Mouse (Mus musculus): ENCODE data around the gene Phldb2.

The Phldb2 gene

DNA sequence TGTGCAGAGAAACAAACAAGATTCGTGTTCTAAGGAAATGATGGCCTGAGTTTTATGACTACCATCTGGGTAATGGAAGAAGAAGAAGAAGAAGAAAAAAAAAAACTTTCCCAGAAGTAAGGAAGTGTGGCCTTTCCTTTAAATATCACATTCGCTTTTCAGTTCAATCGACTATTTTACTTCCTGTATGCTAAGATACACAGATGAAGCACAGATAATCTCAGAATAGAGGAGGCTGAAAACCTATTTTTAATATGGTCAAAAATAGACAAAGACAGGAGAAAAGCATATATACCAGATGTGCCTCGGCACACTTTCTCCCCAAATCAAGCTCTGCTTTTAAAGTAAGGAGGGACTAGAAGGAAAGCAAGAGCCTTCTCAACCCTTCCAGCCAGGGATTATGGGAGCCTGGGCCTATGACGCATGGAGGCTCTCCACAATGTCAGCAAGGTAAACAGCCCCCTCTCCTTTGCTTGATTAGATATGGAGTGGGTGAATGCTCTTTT, 158.2 kb downstream of the Phldb2 start:
- peak; percentile 13 for DNase-seq (ENCODE audit: low read depth, low spot score)

DNA sequence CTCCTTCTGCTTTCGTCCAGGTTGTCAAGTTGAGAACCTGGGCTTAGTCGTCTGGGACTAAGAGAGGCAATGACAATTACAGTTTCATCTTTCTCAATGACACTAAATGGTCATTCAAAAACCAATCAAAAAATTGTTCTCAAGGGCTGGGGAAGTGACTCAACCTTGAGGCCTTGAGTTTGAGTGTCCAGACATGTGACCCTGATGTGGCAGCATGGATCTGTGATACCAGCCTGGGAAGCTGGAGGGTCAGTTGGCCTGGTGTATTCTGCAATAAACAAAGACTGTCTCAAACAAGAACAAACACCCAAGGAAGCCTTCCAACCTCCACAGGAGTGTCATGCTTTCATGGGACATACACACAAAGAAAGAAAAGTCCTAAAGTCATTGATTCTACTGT, 160.6 kb downstream of the Phldb2 start:
- DNase-seq (ENCODE audit: low read depth, low spot score), result no peak

DNA sequence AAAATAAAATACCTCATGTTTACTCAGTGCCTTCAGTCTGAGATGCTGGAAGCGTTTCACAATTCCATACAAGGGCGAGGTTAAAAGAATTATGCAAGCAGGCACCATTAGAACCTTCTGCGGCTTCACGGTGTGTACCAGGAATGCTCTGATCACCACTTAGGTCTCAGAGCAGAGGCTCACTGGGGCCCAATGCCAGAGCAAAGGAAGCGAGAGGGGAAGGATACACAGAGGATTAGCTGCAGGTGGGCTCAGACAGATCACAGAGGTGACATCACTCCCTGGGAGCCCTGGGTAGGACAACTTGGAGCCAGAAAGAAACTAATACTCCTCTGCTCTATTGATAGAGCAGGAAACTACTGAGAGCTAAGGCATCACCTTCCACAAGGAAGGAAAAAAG, 162.1 kb downstream of the Phldb2 start:
- no peak for DNase-seq (ENCODE audit: low read depth, low spot score)

DNA sequence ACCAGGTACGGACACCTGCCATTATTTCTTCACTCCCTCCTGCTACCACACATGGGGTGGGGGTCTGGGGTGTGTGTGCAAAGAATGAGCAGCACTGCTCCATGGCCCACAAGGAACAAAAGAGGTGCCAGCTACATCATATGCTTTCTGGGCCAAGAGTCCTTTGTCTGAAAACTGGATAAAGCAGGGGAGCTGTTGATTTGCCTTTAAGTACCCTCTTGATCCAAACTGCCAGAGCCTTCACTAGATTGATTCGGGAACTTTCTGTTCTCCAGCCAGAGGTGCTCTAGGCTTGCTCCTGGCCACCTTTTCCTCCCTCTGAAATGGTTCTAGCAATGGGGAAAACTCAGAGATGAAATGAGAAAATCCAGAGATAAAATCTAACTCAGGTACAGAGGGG, 164.1 kb downstream of the Phldb2 start:
- DNase-seq (ENCODE audit: low read depth, low spot score), result no peak

DNA sequence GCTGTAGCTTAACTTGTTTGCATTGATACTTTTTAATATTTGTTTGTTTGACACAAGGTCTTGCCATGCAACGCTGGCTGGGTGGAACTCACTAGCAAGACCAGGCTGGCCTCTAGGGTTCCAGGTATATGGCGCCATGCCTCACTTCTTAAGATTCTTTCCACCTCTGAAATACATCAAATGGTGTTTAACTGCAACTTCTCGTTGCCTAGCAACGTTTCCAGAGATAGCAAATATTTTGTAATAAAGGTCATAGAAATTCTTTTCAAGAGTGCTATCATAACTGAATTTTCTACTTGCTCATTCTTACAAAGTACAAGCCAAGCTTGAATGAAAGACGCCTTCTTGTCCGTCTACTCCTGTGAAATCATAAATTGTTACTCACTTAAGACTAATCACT, 165.7 kb downstream of the Phldb2 start:
- no peak for DNase-seq (ENCODE audit: low read depth, low spot score)

DNA sequence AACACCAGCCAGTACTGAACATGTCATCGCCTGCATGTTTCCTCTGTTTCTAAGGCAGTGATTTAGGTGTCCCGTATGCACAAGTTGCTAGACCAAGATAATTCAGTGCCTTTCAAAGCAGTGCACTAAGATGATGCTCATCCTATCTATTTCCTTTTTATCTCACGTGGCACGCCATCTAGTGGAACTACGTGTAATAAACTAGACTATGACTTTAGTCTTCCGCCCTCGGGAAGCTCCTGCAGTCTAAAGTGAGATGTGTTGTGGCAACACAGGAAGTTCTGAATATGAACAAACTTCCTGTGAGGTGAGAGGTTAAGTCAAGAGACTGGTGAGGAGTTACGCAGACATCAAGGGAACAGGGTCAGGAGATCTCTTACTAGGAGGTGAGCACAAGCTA, 166.8 kb downstream of the Phldb2 start:
- DNase-seq (ENCODE audit: low read depth, low spot score), result peak; percentile 80

DNA sequence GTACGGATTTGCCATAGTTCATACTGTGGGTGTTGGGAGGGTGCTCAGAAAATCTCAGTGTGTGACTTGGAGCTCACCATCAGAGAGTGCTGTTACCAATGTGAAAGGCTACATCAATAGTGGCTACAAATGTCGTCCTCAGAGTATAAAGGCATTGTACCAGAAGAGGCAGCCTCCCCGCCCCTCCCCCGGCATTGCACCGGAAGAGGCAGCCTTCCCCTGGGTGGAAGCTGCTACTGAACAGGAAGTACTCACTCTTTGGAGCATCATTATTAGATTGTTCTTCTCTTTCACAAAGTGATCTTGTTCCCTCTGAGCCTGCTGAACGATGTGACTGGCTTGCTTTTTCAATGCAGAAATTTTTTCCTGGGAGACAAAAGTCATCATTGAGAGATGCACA, 173.4 kb downstream of the Phldb2 start:
- peak; percentile 50 for DNase-seq (ENCODE audit: low read depth, low spot score)

DNA sequence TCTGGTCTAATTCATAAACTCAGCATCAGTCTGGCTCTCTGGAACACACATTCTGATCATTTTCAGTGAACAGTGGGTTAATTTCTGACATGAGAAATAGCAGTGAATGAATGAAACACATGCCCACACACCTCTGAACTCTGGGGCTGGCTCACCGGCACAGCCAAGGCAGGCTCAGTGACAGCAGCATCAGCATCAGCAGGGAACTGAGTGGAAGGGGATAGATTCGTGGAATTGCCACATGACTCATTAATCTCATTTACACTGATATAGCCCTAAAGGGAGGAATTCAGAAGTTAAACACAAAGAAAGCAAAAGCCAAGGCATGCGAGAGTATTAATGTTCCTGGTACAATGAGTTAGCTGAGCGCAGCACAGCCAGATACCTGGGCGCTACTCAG, 178.6 kb downstream of the Phldb2 start:
- no peak for DNase-seq (ENCODE audit: low read depth, low spot score)

DNA sequence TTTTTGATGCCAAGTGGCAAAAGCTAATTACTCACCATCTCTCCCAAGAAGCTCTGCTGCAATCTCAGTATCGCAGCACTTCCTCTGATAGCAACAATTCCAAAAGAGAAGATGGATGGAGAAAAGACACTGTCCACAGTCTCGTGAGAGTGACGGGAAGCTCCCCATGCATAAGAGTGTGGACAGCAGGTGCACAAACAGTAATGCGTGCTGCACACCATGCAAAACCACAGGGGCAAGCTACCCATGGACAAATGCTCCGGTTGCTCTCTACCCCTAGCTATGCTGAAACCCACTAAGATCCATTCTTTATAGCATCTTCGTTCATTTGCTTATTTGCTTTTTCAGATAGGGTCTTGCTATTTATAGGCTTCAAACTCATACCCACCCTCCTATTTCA, 182.5 kb downstream of the Phldb2 start:
- no peak for DNase-seq (ENCODE audit: low read depth, low spot score)

DNA sequence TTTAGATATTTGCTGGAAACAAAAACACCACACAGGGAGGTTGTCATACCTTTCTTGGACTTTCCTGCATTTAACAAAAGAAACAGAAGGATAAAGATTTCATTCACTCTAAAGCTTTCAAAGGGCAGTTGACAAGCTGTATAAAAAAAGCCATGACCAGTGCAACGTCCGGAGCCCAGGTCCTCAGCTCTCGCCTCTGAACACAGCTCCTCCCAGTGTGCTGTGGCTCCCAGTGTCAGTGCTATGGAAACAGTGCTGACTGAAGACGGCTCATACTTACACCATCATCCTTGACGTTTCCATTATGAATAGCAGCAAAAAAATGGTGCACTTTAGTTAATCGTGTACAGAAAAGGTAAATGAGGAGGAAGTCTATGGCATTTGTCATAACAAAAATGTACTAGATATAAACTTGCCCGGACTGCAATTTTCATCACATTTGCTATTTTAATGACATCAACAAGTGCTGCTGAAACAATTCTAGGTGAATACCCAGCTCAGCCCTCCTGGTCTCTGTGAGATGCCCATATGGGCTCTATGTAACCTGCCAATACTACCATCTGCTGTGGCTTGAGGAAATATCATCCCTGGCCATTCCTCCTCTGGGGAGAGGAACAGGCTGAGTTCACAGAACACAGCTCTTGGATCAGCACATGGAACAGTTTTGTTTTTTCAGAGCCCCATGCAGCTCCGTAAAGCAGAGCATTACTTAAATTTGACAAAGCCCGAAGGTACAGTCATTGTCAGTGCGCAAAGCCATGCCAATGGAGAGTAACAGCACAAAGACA, 185.4 kb downstream of the Phldb2 start:
- no peak for DNase-seq (ENCODE audit: low read depth, low spot score)

DNA sequence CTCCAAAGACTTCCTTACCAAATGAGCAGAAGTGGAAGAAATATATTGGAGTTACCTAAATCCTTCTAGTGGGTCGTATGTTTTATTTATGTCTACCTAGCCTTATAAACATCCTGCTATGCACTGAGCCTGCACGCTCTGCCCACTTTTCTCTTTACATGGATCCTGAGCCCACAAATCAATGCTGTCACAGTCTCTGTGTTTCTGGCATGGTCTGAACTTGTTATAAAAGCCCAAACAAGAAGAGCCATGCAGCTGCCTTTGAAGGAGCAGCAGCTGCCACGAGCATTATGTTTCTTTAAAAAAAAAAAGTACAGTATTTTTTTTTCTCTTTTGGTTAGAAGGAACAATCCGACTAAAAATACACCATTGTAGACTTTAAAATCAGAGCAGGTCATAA, 186.0 kb downstream of the Phldb2 start:
- DNase-seq (ENCODE audit: low read depth, low spot score), result no peak

DNA sequence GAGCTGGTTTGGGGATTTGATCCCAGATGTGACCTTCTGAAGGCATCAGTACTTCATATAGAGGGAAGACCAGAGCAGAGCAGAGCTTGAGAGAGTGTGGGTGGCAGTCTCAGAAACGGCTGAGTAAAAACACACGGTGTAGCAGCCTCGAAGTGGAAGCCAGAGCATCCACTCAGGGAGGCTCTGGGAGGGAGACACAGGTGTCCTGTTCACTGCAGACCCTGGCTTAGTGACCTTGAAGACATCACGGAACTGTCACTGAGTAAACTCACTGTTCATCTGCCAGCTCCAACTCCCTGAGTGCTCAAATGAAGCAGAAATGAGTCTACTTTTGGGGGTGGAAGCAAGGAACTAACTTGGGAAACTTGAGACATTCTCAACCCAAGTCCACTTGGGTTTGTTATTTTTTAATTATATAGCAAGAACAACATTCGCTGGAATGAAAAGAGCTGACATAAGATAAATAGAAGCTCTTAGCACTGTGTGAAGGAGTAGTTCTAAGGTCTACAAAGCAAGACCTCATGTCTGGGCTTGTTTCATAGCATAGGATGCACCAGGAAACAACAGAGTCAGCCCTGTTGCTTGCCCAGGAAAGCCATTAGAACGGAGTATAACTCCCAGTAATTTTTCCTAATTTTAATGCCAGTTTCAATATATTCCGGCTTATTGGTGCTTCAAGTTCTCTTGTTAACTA, 187.4 kb downstream of the Phldb2 start:
- DNase-seq (ENCODE audit: low read depth, low spot score), result no peak

DNA sequence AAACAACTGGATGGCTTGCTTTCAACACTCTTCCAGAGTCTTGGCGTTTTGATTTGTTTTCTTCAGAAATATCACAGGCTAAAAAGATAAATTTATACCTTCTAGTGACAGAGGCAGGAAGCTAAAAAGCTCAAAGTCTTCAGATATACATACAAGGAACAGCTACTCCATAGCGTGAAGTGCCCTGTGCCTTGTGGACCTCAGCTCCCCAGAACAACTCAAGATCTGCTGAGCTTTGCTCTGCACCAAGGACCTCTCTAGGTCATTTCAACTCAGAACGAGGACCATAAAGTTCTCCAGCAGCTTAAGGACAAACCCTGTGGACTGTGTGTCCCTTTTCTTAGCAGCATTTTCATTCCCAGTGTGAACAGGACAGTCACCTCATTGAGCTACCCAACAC, 188.3 kb downstream of the Phldb2 start:
- DNase-seq (ENCODE audit: low read depth, low spot score), result no peak

DNA sequence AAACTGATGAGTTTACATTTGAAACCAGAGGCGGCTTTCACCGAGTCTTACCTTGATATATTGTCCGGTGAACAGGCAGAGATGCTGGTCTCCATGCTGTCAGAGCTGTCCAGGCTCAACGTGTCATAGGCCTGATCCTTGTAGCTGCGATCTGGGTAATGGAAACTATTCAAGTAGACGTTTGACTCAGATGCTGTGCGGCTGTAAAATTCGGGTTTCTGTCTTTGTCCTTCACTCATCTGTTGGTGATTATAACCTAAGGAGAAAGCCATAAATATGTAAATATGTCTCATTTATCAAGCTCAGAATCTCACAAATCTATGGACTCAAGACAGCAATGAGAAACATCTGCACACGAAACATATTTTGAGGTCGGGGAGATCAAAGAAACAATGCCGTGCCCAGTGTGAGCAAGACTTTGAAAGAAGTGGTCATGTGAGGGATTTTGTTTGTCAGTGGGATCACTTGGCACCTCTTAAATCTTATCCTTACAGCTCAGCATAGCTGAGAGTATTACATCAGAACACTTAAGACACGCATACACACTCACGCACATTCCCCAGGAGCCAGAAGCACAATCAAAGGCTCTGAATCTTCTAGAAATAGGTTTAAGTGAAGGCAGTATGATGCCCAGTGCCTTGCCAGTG, 190.4 kb downstream of the Phldb2 start:
- DNase-seq (ENCODE audit: low read depth, low spot score), result no peak

DNA sequence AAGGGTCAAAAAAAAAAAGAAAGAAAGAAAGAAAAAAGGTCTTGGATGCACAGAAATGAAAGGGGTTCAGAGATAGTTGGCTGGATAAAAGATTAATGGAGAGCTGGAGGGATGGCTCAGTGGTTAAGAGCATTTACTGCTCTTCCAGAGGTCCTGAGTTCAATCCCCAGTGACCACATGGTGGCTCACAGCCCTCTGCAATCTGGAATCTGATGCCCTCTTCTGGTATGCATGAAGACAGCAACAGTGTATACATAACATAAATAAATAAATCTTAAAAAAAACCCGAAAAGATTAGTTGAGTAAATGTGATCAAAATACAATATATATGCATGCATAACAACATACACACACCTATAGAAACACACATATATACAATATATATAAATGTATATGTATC, 192.0 kb downstream of the Phldb2 start:
- no peak for DNase-seq (ENCODE audit: low read depth, low spot score)

DNA sequence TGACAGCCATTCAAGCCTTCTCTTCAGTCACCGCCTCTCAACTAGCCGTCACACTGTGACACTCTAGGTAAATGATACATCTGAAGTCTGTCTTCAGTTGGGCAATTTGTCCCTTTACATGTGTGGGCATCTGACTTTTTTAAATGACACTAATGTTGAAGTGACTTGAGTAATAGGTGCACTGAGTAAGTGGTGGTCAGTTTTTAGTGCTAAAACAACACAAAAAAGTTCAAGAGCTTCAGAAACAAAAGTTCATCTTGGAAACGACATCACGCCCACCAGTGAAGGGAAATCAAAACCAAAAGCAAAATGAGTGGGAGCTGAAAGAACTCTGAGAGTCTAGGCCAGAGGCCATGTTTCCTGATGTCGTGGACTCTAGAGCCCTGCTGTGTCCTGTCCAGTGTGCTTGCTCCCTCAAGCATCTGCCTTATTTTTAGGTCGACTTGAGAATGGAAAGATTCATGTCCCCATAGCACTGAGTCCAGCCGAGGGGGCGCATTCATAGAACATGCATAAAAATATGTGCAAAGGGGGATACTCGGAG, 194.6 kb downstream of the Phldb2 start:
- DNase-seq (ENCODE audit: low read depth, low spot score), result peak; percentile 39

DNA sequence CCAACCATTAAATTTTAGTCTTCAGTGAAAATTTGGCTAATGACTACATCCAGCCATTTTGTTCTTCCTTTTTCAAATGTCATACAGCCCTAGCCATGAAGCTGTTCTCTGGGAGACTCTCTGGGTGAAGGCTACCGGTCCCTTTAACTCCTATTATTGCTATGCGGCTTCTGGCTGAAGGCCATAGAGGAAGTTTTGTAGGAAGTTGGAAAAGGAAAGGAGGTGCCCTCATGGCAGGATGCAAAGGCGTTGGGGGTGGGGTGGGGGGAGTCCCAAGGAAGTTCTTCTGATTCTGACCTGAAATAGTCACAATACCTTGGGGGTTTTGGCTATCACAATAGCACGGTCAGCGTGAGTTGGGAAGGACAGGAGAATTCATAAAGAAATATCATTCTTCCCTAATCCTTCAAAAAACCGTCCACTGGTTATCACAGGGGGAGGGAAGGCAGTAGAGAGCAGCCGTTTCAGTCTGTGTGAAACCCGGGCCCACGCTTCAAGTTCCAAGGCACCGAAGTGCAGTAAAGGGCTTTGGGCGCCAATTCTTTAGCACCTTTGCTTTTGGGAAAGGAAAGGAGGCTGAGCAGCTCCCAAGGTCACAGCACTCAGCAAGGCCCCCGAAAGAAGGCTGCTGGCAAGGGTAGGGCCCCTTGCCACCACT, 195.8 kb downstream of the Phldb2 start:
- DNase-seq (ENCODE audit: low read depth, low spot score), result peak; percentile 18

DNA sequence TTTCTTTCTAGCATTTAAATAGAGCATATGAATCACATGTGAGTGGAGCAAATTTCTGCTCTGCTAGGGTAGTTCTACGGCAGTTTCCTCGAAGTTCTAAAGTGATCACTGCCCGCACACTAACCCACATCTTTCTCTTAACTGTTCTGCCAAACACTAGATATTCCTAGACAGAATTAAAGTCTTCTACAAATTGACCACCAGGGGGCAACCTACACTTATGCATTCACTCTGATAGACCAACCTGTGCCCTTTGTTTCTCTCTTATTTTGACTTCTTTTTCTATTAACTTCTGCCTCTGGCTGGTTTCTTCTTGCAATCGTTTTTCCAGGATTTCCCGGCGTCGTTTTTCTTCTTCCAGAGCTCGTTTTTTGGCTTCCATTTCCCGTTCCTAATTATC, 196.5 kb downstream of the Phldb2 start:
- peak; percentile 83 for DNase-seq (ENCODE audit: low read depth, low spot score)

DNA sequence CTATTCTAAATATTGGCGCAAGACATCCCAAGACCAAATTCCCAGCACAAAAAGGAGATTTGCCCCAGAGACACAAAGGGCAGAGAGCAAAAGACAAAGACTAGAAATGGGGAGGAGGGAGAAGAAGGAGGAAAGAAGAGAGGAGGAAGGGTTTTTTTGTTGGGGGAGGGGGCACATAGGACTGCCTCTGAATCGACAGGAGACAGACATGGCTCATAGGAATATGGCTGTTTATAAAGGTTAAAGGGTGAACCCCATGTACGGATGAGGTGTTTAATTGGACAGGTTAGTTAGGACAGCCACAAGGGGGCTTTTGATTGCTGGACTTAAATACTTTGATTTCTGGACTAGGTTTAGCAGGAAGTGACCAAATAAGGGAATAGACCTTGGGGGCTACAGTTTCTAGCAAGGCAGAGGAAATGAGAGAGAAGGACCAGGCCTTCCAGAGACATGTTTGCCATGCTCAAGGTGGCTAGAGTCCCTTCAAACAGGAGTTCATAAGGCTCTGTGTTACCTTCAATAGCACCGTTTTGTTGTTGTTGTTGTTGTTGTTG, 209.7 kb downstream of the Phldb2 start:
- DNase-seq (ENCODE audit: low read depth, low spot score), result peak; percentile 20

DNA sequence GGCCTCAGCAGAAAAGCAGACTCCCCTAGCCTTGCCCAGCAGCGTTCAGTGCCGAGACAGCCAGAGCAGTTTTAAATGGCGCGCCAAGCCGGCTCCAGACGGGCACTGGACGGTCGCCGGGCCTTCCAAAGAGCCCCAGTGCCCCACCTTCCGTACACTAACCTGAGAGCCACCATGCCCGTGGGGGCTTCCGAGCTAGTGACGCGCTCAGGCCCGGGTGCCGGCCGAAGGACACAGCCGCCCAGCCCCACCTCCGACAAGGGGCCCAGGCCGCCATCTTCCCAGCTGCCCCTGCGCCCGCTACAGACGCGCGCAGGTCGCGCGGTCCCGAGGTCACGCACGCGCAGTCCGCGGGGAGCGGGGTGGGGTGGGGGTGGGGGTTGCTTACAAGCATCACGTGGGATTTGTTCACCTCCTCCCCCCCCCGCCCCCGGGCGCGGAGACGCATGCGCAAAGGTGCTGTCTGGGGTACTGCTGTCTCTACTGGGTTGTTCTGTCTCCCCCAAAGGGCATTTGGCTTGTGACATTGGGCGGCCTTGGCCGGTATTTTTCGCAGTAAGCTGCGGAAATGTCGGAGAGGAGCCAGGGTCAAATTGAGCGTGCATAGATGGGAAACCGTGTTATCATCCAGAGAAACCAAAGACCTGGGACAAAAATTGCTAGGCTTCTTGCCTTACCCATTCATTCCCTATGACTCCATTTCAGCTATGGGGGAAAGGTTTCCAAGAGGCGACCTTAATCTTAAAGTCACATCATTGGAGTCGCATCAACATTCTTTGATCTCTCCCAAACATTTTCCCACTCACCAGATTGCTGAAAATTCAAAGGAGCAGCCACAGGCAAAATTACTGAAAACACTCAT, 210.6 kb downstream of the Phldb2 start, which contains the start of gene Abhd10:
Gene Abhd10, minus strand, starts transcription at position 341 of the 862 bp plus-strand sequence.
- DNase-seq (ENCODE audit: low read depth, low spot score), result peak; percentile 97
